Mouse (Mus musculus): ENCODE results near the gene Rnf19b. TPM values are rescaled to one million over a fixed set of nuclear protein-coding genes. Genes with fewer than 3 reads are reported as not detected.

Rnf19b gene
- total RNA-seq, 4 experiments from 2014 or later = 26.0 to 29.3 (median 28.3) TPM

DNA sequence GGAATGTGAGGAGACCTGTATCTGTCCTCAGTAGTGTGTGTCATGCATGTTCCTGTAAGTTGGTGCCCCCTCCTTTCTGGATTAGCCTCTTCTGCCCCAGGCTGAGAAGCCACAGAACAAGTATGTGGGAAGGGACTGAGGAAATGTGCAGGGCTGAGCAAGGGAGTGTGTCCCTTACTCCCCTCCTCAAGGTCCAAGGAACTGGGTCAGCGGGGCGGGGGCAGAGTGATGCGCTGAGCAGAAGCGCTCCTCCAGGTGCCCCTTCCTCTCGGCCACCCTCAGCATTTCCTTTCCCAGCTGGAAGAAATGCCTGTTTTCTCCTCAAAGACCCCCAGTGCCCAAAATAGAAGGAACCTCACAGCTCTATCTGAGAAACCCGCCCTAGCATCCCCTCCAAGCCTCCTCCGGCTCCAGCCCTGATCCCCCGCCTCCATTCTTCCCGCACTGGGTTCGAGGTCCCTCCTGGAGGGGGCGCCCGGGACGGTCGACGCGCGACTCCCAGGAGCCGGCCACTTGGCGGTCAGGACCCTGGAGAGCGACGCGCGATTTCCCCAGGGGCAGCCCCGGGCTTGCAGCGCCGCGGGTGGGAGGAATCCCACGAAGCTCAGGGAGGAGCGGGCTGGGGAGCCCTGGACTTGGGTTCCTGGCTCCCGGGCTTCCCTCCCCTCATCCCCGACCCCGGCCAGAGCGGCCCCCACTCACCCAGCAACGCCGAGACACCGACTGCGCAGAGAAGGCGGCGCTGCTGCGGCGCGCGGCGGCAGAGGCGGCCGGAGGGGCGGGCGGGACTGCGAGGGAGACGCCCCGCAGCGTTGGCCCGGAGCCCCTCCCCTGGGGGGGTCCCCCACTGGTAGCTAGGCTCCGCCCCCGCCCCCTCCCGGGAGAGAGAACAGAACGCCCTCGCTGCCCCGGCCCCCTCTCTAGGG, 62.7 kb downstream of the Rnf19b start:
- no peak for DNase-seq

GRCm38 (mm10) chr4:129121569-129122086, 63.6 kb downstream of the Rnf19b start, which contains the start of gene Hpca:
TSS of gene Hpca (minus strand) at chr4:129122036.
- no peak for DNase-seq

DNA sequence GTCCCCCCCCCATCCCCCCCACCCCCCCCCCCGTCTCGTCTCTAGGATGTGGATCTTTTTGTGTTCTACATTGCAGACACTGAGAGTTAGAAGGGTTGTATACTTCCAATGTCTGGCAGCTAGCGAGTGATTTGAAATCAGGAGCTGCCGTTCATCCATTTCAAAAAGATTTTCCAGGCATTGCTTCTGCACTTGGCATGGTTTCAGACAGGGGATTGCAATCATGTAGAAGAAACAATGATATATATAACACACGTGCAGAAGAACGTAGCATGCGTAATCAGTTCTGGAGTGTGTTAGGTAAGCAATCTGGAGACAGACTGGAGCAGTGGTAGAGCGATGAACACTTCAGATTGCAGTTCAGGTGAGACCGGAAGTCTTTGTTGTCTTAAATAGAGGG, 64.0 kb downstream of the Rnf19b start:
- DNase-seq = no peak

DNA sequence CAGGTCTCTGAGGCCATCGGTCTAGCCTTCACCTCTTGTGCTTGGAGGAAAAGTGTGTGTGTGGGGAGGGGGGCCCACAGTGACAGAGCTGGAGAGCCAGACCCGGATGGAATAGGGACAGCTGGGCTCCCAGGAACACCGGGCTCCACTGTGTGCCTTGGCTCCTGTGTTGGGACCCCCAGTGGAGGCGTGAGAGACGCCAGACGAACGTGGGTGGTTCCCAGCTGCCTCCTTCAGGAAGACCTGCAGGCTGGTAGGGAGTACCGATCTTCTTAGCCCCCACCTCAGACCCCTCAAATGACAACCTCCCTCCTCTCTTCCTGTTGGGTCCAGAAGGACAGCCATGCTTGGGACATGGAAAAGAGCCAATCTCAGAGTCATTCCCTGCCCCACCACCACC, 64.6 kb downstream of the Rnf19b start:
- DNase-seq = no peak

GRCm38 (mm10) chr4:129124652-129125146, 66.6 kb downstream of the Rnf19b start:
- no peak for DNase-seq

DNA sequence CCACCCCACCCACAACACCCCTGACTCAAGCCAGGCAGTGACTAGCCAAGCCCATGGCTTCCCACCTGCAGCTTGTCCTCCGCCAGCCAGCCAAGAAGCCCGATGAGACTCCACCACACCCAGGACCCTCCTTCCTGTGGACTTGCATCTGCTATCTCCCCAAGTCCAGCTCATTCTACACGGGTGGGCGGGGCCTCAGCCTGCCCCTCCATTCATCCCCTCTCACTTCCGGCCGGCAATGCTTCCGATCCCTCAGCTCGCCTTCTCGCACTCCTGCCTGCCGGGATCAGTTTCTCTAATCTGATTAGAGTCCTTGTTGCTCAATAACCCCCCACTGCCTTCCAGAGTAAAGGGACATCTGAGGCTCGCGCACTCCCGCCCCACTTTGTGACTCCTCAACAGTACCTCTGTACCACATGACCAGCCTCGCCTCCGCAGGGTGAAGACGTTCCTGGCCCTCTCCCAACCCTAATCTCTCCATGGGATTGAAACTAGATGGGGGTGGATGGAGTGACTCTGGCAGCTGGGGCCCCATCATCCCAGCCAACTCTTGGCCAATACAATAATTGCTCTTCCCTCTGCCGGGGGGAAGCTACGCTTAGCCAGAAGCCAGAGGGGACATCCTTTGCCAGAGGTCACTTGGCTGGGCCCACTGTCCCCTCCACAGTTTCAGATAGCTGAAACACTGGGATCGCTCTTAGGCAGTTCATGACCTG, 67.8 kb downstream of the Rnf19b start:
- DNase-seq = no peak

DNA sequence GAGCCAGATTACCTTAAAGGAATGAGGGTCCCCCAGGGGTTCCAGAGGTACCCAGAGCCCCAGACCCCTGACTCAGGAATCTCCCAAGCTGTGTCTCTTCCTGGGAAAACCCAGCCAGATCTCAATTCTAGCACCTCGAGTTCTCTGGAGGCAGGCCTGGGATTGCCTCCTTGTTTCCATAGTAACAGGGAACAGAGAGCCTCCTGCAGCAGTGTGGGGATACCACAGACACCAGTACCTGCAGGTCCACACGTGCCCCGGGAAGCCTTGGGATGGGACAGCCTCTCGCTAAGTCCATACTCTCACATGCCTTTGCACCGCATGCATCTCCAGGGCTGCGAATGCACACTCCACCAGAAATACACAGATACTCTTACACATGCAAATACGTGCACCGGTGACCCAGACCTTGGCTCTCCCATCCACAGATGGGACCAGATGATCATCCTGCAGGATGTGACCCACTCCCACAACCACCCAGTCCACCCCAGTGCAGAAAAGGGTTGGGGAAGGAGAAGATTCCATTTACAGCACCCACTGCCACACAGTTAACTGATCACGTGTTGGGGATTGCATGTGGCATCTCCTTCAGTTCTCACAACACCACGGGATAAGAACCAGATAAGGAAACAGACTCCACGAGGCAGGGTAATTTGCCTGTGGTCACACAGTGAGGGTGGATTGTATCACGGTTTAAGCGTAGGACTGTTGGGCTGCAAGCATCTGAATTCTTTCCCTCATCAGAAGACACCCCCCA, 70.7 kb downstream of the Rnf19b start:
- no peak for DNase-seq

GRCm38 (mm10) chr4:129129387-129129786, 71.3 kb downstream of the Rnf19b start:
- DNase-seq = no peak

GRCm38 (mm10) chr4:129130149-129130548, 72.1 kb downstream of the Rnf19b start:
- no peak for DNase-seq

- DNase-seq = no peak
These were observed 72.8 kb downstream of the Rnf19b start for GRCm38 (mm10) chr4:129130755-129131303.

GRCm38 (mm10) chr4:129134799-129135585, 76.9 kb downstream of the Rnf19b start:
- no peak for DNase-seq

Other genes with a start within 250 kb of the Rnf19b start
- 10 to 100 TPM in 3 of 4 experiments, 1 to 10 TPM in 1; 9.0 to 14.6 (median 11.1) TPM for gene Trim62, start 174.7 kb upstream of the Rnf19b start, total RNA-seq (2022)
- gene Azin2, start 95.8 kb upstream of the Rnf19b start, total RNA-seq (2022) = 100 to 1,000 TPM in 1 of 4 experiments, 10 to 100 TPM in 3; 46.0 to 102 (median 75.5) TPM
- 10 to 100 TPM; 70.8 to 97.5 (median 88.9) TPM for gene Ak2, start 66.3 kb upstream of the Rnf19b start, total RNA-seq (2022)
- not detected for gene Tmem54, start 47.3 kb downstream of the Rnf19b start, total RNA-seq (2022)
- 1 to 10 TPM; 2.1 to 4.9 (median 3.6) TPM for gene Hpca, start 63.8 kb downstream of the Rnf19b start, total RNA-seq (2022)
- 1 to 10 TPM; 3.7 to 6.3 (median 4.7) TPM for gene Fndc5, start 78.7 kb downstream of the Rnf19b start, total RNA-seq (2022)
- gene S100pbp, start 131.5 kb downstream of the Rnf19b start, total RNA-seq (2022) = 10 to 100 TPM; 21.7 to 31.7 (median 25.4) TPM
- 100 to 1,000 TPM in 1 of 4 experiments, 10 to 100 TPM in 3; 83.3 to 108 (median 89.0) TPM for gene Yars, start 131.5 kb downstream of the Rnf19b start, total RNA-seq (2022)
- gene C77080, start 203.1 kb downstream of the Rnf19b start, total RNA-seq (2022) = 10 to 100 TPM; 23.9 to 44.8 (median 34.4) TPM
- gene Sync, start 229.3 kb downstream of the Rnf19b start, total RNA-seq (2022) = 1 to 10 TPM in 3 of 4 experiments, under 1 TPM in 1; 0.73 to 2.5 (median 1.1) TPM

All from adrenal gland, adult 8-10 months (tissue).